Mouse (Mus musculus): Measurements from ENCODE around the gene Tspan32.

GRCm38 (mm10) chr7:143009996-143010395, 5.2 kb downstream of the Tspan32 start:
- TF ChIP-seq TCF12 (IDR thresholded peaks at IDR 0.05; ENCODE audit: insufficient read depth, poor library complexity, severe bottlenecking): no peak
- TF ChIP-seq POLR2A (IDR thresholded peaks at IDR 0.05; ENCODE audit: insufficient read length, low read depth): no peak
- no peak for TF ChIP-seq E2F4 (IDR thresholded peaks at IDR 0.05; ENCODE audit: insufficient read depth)
- TF ChIP-seq TCF3 (IDR thresholded peaks at IDR 0.05; ENCODE audit: insufficient read length, low read depth): no peak
